Mouse (Mus musculus): ENCODE measurements around the gene Abhd4. TPM values are rescaled to one million over a fixed set of nuclear protein-coding genes. Genes with fewer than 3 reads are reported as not detected.
"Not testable (repeated sequence)": the region's sequence is repeated elsewhere in the genome, so short reads cannot be mapped to it uniquely, and the experiment has no call there.

The Abhd4 gene
- polyA plus RNA-seq, 1 experiment from 2014 or later = 45.9 TPM

- Histone ChIP-seq H3K4me2 (no peak overlapping the region), H3K9me3 (no peaks in the 10 kb centered on the region), H3K4me3 (no peak overlapping the region), H3K27me3 (replicated peaks) (no peaks in the 10 kb centered on the region), H3K9ac (no peak overlapping the region), H3K36me3 (replicated peaks) (no peaks in the 10 kb centered on the region), H3K27ac (no peak overlapping the region), H3K4me1 (peaks cover 22% of the 10 kb centered on the region)
- WGBS = 36% methylated on average over 16 of the region's 16 CpGs
- no peak for ATAC-seq (replicated peaks)
These were observed 29.2 kb upstream of the Abhd4 start for GRCm38 (mm10) chr14:54224484-54225467.

- no peak overlapping the region for H3K4me3 ChIP-seq
- ATAC-seq (replicated peaks) = no peak
- H3K4me2 ChIP-seq = no peak overlapping the region
- H3K9ac ChIP-seq = no peak overlapping the region
- WGBS = 79% methylated on average over 11 of the region's 11 CpGs
- no peaks in the 10 kb centered on the region for H3K9me3 ChIP-seq
- no peaks in the 10 kb centered on the region for H3K36me3 ChIP-seq (replicated peaks)
- H3K4me1 ChIP-seq = peaks cover 22% of the 10 kb centered on the region
- no peak overlapping the region for H3K27ac ChIP-seq
- H3K27me3 ChIP-seq (replicated peaks) = no peaks in the 10 kb centered on the region
These were observed 28.3 kb upstream of the Abhd4 start for GRCm38 (mm10) chr14:54225725-54226124.

GRCm38 (mm10) chr14:54226911-54227811, 26.8 kb upstream of the Abhd4 start:
- WGBS = 53% methylated on average over 16 of the region's 16 CpGs
- Histone ChIP-seq H3K4me3 (no peak overlapping the region), H3K4me2 (no peak overlapping the region), H3K36me3 (replicated peaks) (no peaks in the 10 kb centered on the region), H3K4me1 (peaks cover 28% of the 10 kb centered on the region), H3K27me3 (replicated peaks) (no peaks in the 10 kb centered on the region), H3K9me3 (no peaks in the 10 kb centered on the region), H3K9ac (no peak overlapping the region), H3K27ac (no peak overlapping the region)
- peak; percentile 17; the same call in 1 of the 2 replicates for ATAC-seq (replicated peaks)

GRCm38 (mm10) chr14:54227911-54228451, 26.0 kb upstream of the Abhd4 start:
- ATAC-seq (replicated peaks) = peak; percentile 69
- Histone ChIP-seq H3K9ac (peak overlapping the region; percentile 38; the same call in 1 of the 2 replicates), H3K4me1 (peaks cover 34% of the 10 kb centered on the region), H3K4me3 (peak overlapping the region; percentile 25), H3K4me2 (peak overlapping the region; percentile 59), H3K27ac (peak overlapping the region; percentile 80), H3K36me3 (replicated peaks) (no peaks in the 10 kb centered on the region), H3K9me3 (no peaks in the 10 kb centered on the region), H3K27me3 (replicated peaks) (no peaks in the 10 kb centered on the region)
- under 1% methylated on average over 10 of the region's 10 CpGs for WGBS

DNA sequence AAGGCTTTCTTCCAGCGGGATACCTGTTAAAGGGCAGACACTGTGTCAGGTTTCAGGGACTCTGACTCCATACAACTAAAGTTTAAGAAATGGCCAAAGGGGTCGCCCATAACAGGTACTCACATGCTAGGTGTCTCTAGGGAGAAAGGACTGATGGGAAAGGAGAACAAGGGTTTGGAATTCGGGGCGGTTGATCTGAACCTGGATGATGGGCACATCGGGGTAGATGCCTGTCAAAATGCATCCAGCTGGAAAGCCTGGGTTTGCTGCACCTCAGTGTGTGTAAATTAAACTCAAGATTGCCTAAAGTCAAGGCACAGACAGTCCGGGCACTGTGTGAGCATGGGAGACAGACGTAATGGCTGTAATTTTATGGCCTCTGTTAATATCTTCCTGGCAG, 25.5 kb upstream of the Abhd4 start:
- Histone ChIP-seq H3K36me3 (replicated peaks) (no peaks in the 10 kb centered on the region), H3K9me3 (no peaks in the 10 kb centered on the region), H3K9ac (peak overlapping the region; percentile 38; the same call in 1 of the 2 replicates), H3K27me3 (replicated peaks) (no peaks in the 10 kb centered on the region), H3K27ac (peak overlapping the region; percentile 80), H3K4me1 (peaks cover 39% of the 10 kb centered on the region), H3K4me2 (peak overlapping the region; percentile 59), H3K4me3 (peak overlapping the region; percentile 30)
- WGBS = 6% methylated on average over 7 of the region's 7 CpGs
- peak; percentile 27 for ATAC-seq (replicated peaks)

DNA sequence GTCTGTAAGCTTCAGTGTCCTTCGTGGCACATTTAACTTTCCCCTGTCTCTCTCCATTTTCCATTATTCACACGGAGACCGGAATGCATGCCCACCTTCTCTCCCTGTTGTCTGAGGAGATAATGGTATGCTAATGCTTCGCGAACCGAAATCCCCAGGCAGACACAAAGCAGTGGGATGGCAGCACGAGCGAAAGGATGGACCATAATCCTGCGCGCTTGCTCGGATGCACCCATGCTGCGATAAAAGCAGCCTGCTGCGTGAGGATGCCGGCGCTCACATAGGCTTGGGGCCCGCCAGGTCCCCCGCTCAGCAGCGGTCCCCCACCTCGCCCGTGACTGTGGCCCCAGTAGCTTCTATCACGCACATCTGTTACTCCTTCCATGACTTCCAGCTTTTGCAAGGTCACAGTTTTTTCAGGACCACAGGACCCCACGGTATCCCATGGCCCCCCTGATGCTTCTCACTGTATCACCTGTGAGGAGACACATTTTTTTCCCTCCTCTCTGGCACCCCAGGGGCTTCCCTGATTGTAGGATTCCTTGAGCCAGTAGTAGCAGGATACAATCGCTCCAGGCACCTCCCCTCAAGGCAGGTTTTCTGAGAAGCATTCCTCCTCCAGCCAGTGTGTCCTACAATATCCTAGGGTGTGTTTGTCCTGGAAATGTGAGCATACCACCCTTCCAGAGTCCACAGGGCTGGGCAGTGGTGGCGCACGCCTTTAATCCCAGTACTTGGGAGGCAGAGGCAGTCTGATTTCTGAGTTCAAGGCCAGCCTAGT, 24.9 kb upstream of the Abhd4 start:
- no peaks in the 10 kb centered on the region for H3K27me3 ChIP-seq (replicated peaks)
- H3K4me1 ChIP-seq = peaks cover 39% of the 10 kb centered on the region
- peak overlapping the region; percentile 38; the same call in 1 of the 2 replicates for H3K9ac ChIP-seq
- no peaks in the 10 kb centered on the region for H3K36me3 ChIP-seq (replicated peaks)
- peak overlapping the region; percentile 30 for H3K4me3 ChIP-seq
- H3K9me3 ChIP-seq = no peaks in the 10 kb centered on the region
- 8% methylated on average over 25 of the region's 25 CpGs for WGBS
- H3K4me2 ChIP-seq = peak overlapping the region; percentile 59
- peak; percentile 52 for ATAC-seq (replicated peaks)
- peak overlapping the region; percentile 80 for H3K27ac ChIP-seq

DNA sequence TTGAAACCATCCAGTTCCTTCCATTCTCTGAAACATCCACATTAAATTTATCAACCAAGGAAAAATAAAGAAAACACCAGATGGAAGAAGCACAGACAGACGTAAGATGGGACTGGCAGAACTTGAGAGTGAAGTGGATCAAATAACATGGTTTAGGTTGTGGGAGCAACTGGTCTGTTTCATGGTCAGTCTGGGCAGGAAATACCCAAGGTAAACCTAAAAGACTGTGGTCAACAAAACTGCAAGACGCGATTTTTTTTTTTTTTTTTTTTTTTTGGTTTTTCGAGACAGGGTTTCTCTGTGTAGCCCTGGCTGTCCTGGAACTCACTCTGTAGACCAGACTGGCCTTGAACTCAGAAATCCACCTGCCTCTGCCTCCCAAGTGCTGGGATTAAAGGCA, 24.1 kb upstream of the Abhd4 start:
- not testable (repeated sequence) for H3K36me3 ChIP-seq (replicated peaks); ATAC-seq (replicated peaks); H3K4me2 ChIP-seq; H3K9me3 ChIP-seq; H3K9ac ChIP-seq; H3K27ac ChIP-seq; H3K4me3 ChIP-seq; H3K27me3 ChIP-seq (replicated peaks)
- 80% methylated on average over 3 of the region's 4 CpGs for WGBS
- H3K4me1 ChIP-seq = peaks cover 39% of the 10 kb centered on the region

- Histone ChIP-seq H3K36me3 (replicated peaks) (no peaks in the 10 kb centered on the region), H3K4me1 (peaks cover 32% of the 10 kb centered on the region), H3K9me3 (no peaks in the 10 kb centered on the region), H3K9ac (no peak overlapping the region), H3K4me3 (no peak overlapping the region), H3K4me2 (no peak overlapping the region), H3K27me3 (replicated peaks) (no peaks in the 10 kb centered on the region), H3K27ac (no peak overlapping the region)
- no peak for ATAC-seq (replicated peaks)
- WGBS = 82% methylated on average over 14 of the region's 14 CpGs
These were observed 23.3 kb upstream of the Abhd4 start for GRCm38 (mm10) chr14:54230638-54231150.

DNA sequence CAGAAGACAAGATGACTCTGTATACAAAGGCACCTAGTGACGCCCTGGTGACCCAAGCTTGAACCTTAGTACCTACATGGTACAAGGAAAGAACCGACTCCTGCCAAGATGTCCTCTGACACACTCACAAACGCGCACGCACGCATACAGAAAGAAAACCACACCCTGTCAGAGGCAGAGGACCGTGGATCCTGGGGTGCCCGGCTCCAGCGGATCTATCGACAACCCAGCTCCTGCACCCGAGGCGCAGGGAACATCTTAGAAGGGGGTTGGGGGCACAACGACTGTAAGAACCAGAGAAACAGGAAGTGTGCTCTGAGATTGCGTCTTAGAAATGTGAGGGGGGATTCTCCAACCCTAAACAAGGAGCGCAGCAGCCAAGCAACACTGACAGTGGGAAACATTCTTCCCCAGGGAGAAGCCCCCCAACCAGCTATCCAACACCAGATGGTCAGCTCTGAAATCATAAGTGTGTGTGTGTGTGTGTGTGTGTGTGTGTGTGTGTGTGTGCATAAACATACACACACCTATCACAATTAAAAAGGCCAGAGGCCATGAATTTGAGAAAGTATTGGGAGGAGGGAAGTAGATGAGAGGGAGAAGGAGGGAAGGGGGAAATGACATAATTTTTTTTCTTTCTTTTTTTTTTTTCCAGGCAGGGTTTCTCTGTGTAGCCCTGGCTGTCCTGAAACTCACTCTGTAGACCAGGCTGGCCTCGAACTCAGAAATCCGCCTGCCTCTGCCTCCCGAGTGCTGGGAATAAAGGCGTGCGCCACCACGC, 22.6 kb upstream of the Abhd4 start:
- no peak for ATAC-seq (replicated peaks)
- 88% methylated on average over 21 of the region's 21 CpGs for WGBS
- Histone ChIP-seq H3K4me1 (peaks cover 32% of the 10 kb centered on the region), H3K27me3 (replicated peaks) (no peaks in the 10 kb centered on the region), H3K27ac (no peak overlapping the region), H3K4me3 (no peak overlapping the region), H3K36me3 (replicated peaks) (no peaks in the 10 kb centered on the region), H3K9ac (no peak overlapping the region), H3K9me3 (no peaks in the 10 kb centered on the region), H3K4me2 (no peak overlapping the region)

GRCm38 (mm10) chr14:54232143-54232542, 21.8 kb upstream of the Abhd4 start:
- 34% methylated on average over 9 of the region's 9 CpGs for WGBS

More at GRCm38 (mm10) chr14:54232143-54232542, 21.8 kb upstream of the Abhd4 start:
- H3K4me3 ChIP-seq = no peak overlapping the region
- H3K27me3 ChIP-seq (replicated peaks) = no peaks in the 10 kb centered on the region
- no peak for ATAC-seq (replicated peaks)
- H3K36me3 ChIP-seq (replicated peaks) = no peaks in the 10 kb centered on the region
- peaks cover 32% of the 10 kb centered on the region for H3K4me1 ChIP-seq
- no peak overlapping the region for H3K4me2 ChIP-seq
- H3K9ac ChIP-seq = no peak overlapping the region
- peak overlapping the region; percentile 52 for H3K27ac ChIP-seq
- no peaks in the 10 kb centered on the region for H3K9me3 ChIP-seq
